Mouse (Mus musculus) embryonic fibroblast, embryonic 13.5 days (primary cell): ENCODE measurements around the gene Zfp82. TPM values are rescaled to one million over a fixed set of nuclear protein-coding genes. Genes with fewer than 3 reads are reported as not detected.
"Not testable (repeated sequence)": the region's sequence is repeated elsewhere in the genome, so short reads cannot be mapped to it uniquely, and the experiment has no call there.

Source experiments
- H3K27ac ChIP-seq: 2 replicates; pipeline ENCODE4 v1.5.1; 2012; ENCODE audit warnings: low read length, control low read depth, inconsistent platforms; ENCODE audit not compliant: insufficient read depth
- H3K4me1 ChIP-seq: 2 replicates; pipeline ENCODE4 v1.6.1; 2011; ENCODE audit warnings: low read length; ENCODE audit not compliant: control insufficient read depth, insufficient read depth
- H3K4me3 ChIP-seq: 2 replicates; pipeline ENCODE4 v1.5.1; 2011; ENCODE audit warnings: mild to moderate bottlenecking, control low read depth, low read length; ENCODE audit not compliant: insufficient read depth
- CTCF ChIP-seq: IDR thresholded peaks from 2 replicates; pipeline ENCODE4 v1.5.1; 2011; ENCODE audit warnings: mild to moderate bottlenecking, control low read depth, low read length, moderate library complexity, borderline replicate concordance; ENCODE audit not compliant: insufficient read depth
- POLR2A ChIP-seq: IDR thresholded peaks from 2 replicates; pipeline ENCODE4 v1.6.1; 2011; ENCODE audit warnings: low read depth, mild to moderate bottlenecking, control low read depth, low read length, moderate library complexity
- polyA plus RNA-seq: library from polyadenylated mRNA; stranded (reverse); fragments of >200 nt; gene quantifications from 2 replicates; pipeline ENCODE4 v1.2.4, GENCODE M21; 2011; ENCODE audit warnings: low read depth; ENCODE audit not compliant: missing spikeins, insufficient read length

Zfp82 gene
- 1.8 and 2.8 TPM in 2 replicates for polyA plus RNA-seq

DNA sequence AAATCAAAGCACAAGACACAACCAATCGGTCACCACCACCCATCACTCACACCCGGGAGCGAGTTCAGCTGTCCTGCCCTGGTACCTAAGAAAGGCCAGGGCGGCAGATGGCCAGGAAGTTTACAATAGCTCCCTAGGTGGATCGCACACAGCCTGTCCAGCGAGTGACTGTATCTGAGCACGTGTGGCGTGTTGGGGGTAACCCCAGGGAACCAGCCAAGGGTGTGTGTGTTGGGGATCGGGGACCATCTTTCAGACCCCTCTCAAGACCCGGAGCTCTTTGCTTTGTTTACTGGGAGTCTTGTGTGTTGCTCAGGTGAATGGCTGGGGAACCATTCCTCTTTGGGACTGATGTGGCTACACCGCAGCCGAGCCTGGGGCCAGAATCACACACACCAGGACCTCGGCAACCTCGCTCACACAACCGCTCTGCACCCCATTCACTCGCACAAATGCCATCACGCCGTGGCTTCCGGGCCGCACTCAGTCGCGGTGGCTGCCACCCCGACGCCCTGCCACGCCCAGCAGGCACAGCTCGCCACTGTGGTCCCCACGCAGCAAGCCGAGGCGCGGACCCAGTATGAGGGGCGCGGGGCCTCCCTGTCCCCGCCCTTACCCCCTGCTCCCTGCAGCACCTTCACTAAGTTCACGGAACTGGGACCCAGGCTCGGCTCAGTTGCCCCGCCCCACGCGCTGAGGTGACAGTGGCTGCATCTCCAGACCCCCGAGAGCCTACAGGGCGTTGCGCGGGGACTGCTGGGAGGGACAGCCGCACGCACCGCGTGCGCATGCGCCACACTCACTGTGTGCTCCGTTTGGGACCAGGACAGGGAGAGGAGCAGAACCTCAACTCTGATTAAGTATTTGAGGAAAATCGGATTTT lies at the start of gene Zfp82:
TSS of gene Zfp82 (minus strand) at position 755 of the 883 bp plus-strand sequence.
- Histone ChIP-seq H3K4me1 (no peaks in the 10 kb centered on the region), H3K27ac (no peak within 1 kb of the TSS), H3K4me3 (peak within 1 kb of the TSS; percentile 56)
- TF ChIP-seq POLR2A: peak; percentile 79
- TF ChIP-seq CTCF: no peak

DNA sequence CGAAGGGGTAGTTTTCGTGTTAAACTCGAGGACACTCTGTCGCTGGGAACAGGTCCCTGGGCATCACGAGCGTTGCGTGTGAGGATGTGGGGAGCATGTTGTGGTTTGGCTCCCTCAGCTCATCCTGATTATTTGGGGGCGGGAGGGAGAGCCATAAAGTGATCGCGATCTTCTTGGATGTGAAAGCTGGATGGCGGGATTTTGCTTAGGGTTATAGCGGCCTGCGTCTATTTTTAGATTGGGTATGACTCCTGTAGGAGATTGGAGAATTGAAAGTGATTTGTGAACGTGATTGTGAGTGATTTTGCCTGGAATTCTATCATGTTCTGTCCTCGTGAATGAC lies 49.5 kb upstream of the Zfp82 start:
- TF ChIP-seq POLR2A (no peak), CTCF (no peak)
- Histone ChIP-seq H3K27ac (peak overlapping the region; percentile 15), H3K4me1 (no peaks in the 10 kb centered on the region), H3K4me3 (peak overlapping the region; percentile 74)

DNA sequence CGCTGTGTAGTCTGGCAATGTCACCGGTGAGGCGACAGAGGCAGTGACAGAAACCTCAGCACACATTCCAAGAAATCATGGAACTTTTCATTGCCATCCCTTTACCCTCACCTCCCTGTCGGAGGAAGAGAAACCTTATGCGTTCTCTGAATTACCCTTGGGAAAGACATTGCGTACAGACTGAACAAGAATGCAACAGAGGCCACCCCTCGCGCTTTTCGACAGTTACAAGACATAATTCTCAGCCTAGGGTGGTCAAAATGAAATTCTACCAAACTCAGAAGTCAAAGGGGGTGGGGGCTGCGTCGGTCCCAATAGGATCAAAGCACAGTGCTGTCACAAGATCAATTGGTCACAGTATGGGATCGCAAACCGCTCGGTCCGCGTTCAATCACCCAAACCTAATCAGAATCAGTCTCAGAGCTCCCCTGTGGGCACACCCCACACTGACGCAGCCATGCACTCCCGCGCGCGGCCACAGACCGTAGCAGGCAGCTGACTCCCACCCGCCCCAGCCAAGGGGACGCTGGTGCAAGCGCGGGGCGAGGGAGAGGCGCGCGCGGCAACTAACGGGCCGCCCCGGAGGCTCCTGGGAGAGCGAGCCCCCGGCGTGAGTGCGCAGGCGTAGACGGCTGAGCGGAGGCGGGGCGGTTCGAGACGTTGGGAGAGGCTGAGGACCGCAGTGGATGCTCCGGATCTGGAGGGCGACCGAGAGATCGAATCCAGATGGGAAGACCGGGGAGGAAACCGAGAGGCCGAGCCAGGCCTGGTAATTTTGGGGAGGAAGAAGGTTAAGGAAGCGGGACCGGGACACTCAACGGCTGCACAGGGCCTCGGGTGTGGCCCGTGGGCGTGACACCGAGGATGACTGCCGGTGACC lies 48.8 kb upstream of the Zfp82 start, which contains the start of gene Zfp382:
TSS of gene Zfp382 (plus strand) at position 635 of the 880 bp plus-strand sequence.
- Histone ChIP-seq H3K4me1 (no peaks in the 10 kb centered on the region), H3K27ac (peak within 1 kb of the TSS; percentile 43)
- TF ChIP-seq POLR2A (peak; percentile 85), CTCF (no peak)

DNA sequence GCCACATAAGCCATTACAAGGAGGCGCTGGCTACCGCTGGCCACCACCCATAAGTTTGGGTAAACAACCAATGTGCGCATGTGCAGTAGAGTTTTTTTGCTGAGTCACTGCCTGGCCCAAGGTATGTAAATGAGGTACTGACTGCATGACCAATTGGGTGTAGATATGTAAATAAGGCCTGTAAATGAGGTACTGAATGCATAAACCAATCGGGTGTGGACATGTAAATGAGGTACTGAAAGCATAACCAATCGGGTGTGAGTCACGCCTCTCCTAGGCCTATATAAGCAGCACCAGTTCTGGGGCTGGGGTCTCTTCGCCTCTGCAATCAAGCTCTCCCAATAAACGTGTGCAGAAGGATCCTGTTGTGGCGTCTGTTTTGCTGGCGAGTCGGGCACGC lies 45.2 kb upstream of the Zfp82 start:
- H3K4me1 ChIP-seq, H3K4me3 ChIP-seq, H3K27ac ChIP-seq: not testable (repeated sequence)

More for the DNA sequence above, 48.8 kb upstream of the Zfp82 start, which contains the start of gene Zfp382:
- H3K4me3 ChIP-seq: peak within 1 kb of the TSS; percentile 74

DNA sequence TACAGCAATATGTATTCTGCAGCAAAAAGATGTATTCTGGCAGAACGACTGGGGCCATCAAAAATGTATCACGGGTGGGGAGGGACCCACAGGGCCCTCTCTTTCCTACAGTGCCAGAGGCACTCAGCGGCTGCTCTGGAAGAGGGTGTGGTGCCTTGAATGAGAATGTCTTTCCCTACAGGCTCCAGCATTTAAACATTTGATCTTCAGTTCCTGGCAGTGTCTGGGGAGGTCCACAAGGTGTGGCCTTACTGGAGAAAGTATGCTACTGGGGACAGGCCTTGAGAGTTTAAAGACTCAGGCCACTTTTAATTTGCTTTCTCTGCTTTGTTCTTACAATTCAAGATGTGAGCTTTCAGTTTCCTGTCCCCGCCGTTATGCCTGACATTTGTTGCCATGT lies 43.4 kb upstream of the Zfp82 start:
- Histone ChIP-seq H3K4me1 (no peaks in the 10 kb centered on the region), H3K4me3 (no peak overlapping the region), H3K27ac (no peak overlapping the region)
- TF ChIP-seq POLR2A (no peak), CTCF (no peak)

- Histone ChIP-seq H3K4me3 (no peak overlapping the region), H3K27ac (no peak overlapping the region), H3K4me1 (no peaks in the 10 kb centered on the region)
- TF ChIP-seq CTCF: no peak
- no peak for TF ChIP-seq POLR2A
Measured at GRCm38 (mm10) chr7:30099297-30099696, 26.6 kb upstream of the Zfp82 start.

GRCm38 (mm10) chr7:30095551-30096125 lies 22.9 kb upstream of the Zfp82 start:
- Histone ChIP-seq H3K4me3 (peak overlapping the region; percentile 88), H3K4me1 (no peaks in the 10 kb centered on the region), H3K27ac (peak overlapping the region; percentile 74)
- TF ChIP-seq POLR2A: peak; percentile 15; the same call in 1 of the 2 replicates
- no peak for TF ChIP-seq CTCF

- H3K4me1 ChIP-seq: no peaks in the 10 kb centered on the region
- peak within 1 kb of the TSS; percentile 98 for H3K27ac ChIP-seq
- peak within 1 kb of the TSS; percentile 88 for H3K4me3 ChIP-seq
- TF ChIP-seq CTCF: no peak
- peak; percentile 87 for TF ChIP-seq POLR2A
Measured at GRCm38 (mm10) chr7:30094646-30095429, 22.1 kb upstream of the Zfp82 start, which contains the start of gene Zfp260. Gene Zfp260, plus strand, starts transcription at chr7:30094777.
